Comparison of ENCODE assay signal across 22 mouse cellular contexts in the genomic region with DNA sequence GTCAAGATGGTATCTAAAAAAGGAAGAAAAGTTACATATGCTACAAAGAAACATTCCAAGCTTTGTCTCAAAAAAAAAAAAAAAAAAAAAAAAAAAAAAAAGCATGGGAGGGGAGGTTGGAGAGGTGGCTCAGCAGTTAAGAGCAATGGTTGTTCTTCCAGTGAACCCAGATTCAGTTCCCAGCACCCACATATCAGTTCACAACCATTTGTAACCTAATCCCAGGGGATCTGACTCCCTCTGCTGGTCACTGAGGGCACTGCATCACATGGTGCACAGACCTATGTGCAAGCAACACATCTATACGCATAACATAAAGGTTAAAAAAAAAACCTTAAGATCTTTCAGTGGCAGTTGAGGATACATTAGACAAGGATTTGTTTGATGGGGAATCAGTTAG. TPM values are rescaled to one million over a fixed set of nuclear protein-coding genes. Genes with fewer than 3 reads are reported as not detected.
A peak's percentile ranks its signal among the peaks of the same experiment; 100 is the strongest.
DNase-seq lines count a peak whose midpoint lies in the region; ATAC-seq and TF ChIP-seq lines count a peak whose summit lies in the region.
"Had no signal": no experiment of that assay in that cellular context is flagged by ENCODE, and none has a peak within 500 bp of the region (broad histone marks: within the 10 kb centered on the region; RNA-seq: fewer than 3 reads in every experiment).

No protein-coding gene starts in this region.

- no peaks in the 10 kb centered on the region for H3K27me3 ChIP-seq in heart, adult 2 months (ENCODE audit: control insufficient read depth, insufficient read depth, low read length)
- H3K27me3 ChIP-seq in lung, postnatal 0 days (replicated peaks; ENCODE audit: insufficient read depth, low read length) = no peaks in the 10 kb centered on the region
- H3K27me3 ChIP-seq in stomach, postnatal 0 days (ENCODE audit: control insufficient read depth, insufficient read depth, low read length) = no peaks in the 10 kb centered on the region
- H3K27me3 ChIP-seq: embryonic facial prominence, embryonic 12.5 days; forebrain, embryonic 12.5 days; midbrain, embryonic 15.5 days had no signal

- no peaks in the 10 kb centered on the region for H3K9me3 ChIP-seq in lung, postnatal 0 days (ENCODE audit: low read length)
- no peaks in the 10 kb centered on the region for H3K9me3 ChIP-seq in stomach, postnatal 0 days (ENCODE audit: control insufficient read depth, low read length)
- H3K9me3 ChIP-seq: embryonic facial prominence, embryonic 12.5 days; midbrain, embryonic 15.5 days had no signal

- no peaks in the 10 kb centered on the region for H3K4me1 ChIP-seq in heart, adult 2 months (ENCODE audit: control insufficient read depth, insufficient read depth, low read length)
- H3K4me1 ChIP-seq in lung, postnatal 0 days (ENCODE audit: insufficient read depth, low read depth, low read length) = no peaks in the 10 kb centered on the region
- no peaks in the 10 kb centered on the region for H3K4me1 ChIP-seq in stomach, postnatal 0 days (replicated peaks; ENCODE audit: control insufficient read depth, insufficient read depth)
- H3K4me1 ChIP-seq: embryonic facial prominence, embryonic 12.5 days; forebrain, embryonic 12.5 days; midbrain, embryonic 15.5 days had no signal

- TF ChIP-seq EP300 in heart, adult 2 months (IDR thresholded peaks at IDR 0.05; ENCODE audit: insufficient read depth, low read depth, low read length) = no peak
- no peak for TF ChIP-seq EP300 in lung, postnatal 0 days (IDR thresholded peaks at IDR 0.05)
- no peak for TF ChIP-seq EP300 in stomach, postnatal 0 days (optimal IDR thresholded peaks at IDR 0.05)

- ATAC-seq in lung, postnatal 0 days = no peak
- ATAC-seq in stomach, postnatal 0 days (ENCODE audit: low FRiP score, low TSS enrichment) = no peak
- ATAC-seq: activated CD4-positive, CD25-positive, alpha-beta regulatory T cell, adult 4 months; midbrain, embryonic 15.5 days had no signal

- no peaks in the 10 kb centered on the region for H3K79me2 ChIP-seq in heart, adult 2 months (replicated peaks; ENCODE audit: control insufficient read depth, insufficient read depth, low read length)

- peak; percentile 36 for TF ChIP-seq CTCF in heart, adult 2 months (IDR thresholded peaks at IDR 0.05)
- TF ChIP-seq CTCF in lung, postnatal 0 days (IDR thresholded peaks at IDR 0.05) = peak; percentile 47
- peak; percentile 53 for TF ChIP-seq CTCF in stomach, postnatal 0 days (IDR thresholded peaks at IDR 0.05; ENCODE audit: low read depth)

- no peaks in the 10 kb centered on the region for H3K36me3 ChIP-seq in heart, adult 2 months (ENCODE audit: control insufficient read depth, insufficient read depth, low read length)
- H3K36me3 ChIP-seq in lung, postnatal 0 days (ENCODE audit: insufficient read depth, low read length) = no peaks in the 10 kb centered on the region
- H3K36me3 ChIP-seq in stomach, postnatal 0 days (ENCODE audit: control insufficient read depth, insufficient read depth, low read length) = no peaks in the 10 kb centered on the region
- H3K36me3 ChIP-seq: embryonic facial prominence, embryonic 12.5 days; forebrain, embryonic 12.5 days; midbrain, embryonic 15.5 days had no signal

- H3K9ac ChIP-seq in heart, adult 2 months (ENCODE audit: low read depth, low read length) = no peak overlapping the region
- no peak overlapping the region for H3K9ac ChIP-seq in lung, postnatal 0 days (replicated peaks; ENCODE audit: low read depth)
- H3K9ac ChIP-seq in stomach, postnatal 0 days (ENCODE audit: low read length) = no peak overlapping the region
- H3K9ac ChIP-seq: embryonic facial prominence, embryonic 12.5 days; forebrain, embryonic 12.5 days; hindbrain, embryonic 14.5 days; midbrain, embryonic 15.5 days had no signal

- WGBS in heart, adult 2 months = 100% methylated on average over 1 of the region's 1 CpGs
- WGBS in lung, postnatal 0 days = 100% methylated on average over 1 of the region's 1 CpGs
- 100% methylated on average over 1 of the region's 1 CpGs for WGBS in stomach, postnatal 0 days

- H3K4me2 ChIP-seq in lung, postnatal 0 days (replicated peaks; ENCODE audit: low read depth, low read length) = no peak overlapping the region
- H3K4me2 ChIP-seq in stomach, postnatal 0 days (replicated peaks; ENCODE audit: low read depth) = no peak overlapping the region
- H3K4me2 ChIP-seq: embryonic facial prominence, embryonic 12.5 days; forebrain, embryonic 12.5 days; hindbrain, embryonic 14.5 days; midbrain, embryonic 15.5 days had no signal

- no peak for DNase-seq in heart, adult 2 months
- no peak for DNase-seq in heart, postnatal 14 days
- DNase-seq in lung, postnatal 0 days (ENCODE audit: low spot score) = no peak
- no peak for DNase-seq in lung, postnatal 36 days
- DNase-seq in ZHBTc4 (ENCODE audit: low read depth, low spot score) = peak; percentile 50
- DNase-seq in stomach, postnatal 0 days (ENCODE audit: low spot score) = no peak
- no peak for DNase-seq in adrenal gland, adult 8-10 months
- no peak for DNase-seq in layer of hippocampus, postnatal 14 days (ENCODE audit: low spot score in 2 of 2)
- DNase-seq: cerebellum, adult 9-10 months; gastrocnemius, postnatal 14 days; layer of hippocampus, postnatal 36 days; right cerebral cortex, adult 18-20 months; thymus, postnatal 14 days had no signal

- no peak overlapping the region for H3K4me3 ChIP-seq in heart, adult 2 months
- no peak overlapping the region for H3K4me3 ChIP-seq in lung, postnatal 0 days (ENCODE audit: low read depth, low read length)
- no peak overlapping the region for H3K4me3 ChIP-seq in stomach, postnatal 0 days (ENCODE audit: low read depth, low read length)
- H3K4me3 ChIP-seq: embryonic facial prominence, embryonic 12.5 days; forebrain, embryonic 12.5 days; midbrain, embryonic 15.5 days had no signal

- TF ChIP-seq POLR2A in heart, adult 2 months (IDR thresholded peaks at IDR 0.05; ENCODE audit: insufficient read depth, low read depth, low read length) = no peak

- no peak overlapping the region for H3K27ac ChIP-seq in heart, adult 2 months
- H3K27ac ChIP-seq in lung, postnatal 0 days (ENCODE audit: low read length) = no peak overlapping the region
- no peak overlapping the region for H3K27ac ChIP-seq in stomach, postnatal 0 days (replicated peaks)
- H3K27ac ChIP-seq: embryonic facial prominence, embryonic 12.5 days; forebrain, embryonic 12.5 days; hindbrain, embryonic 14.5 days; midbrain, embryonic 15.5 days had no signal

- intact Hi-C loops in heart, adult 2 months (cut with DNase I) = no loop called here
- intact Hi-C loops in heart, postnatal 14 days (cut with DNase I) = no loop called here

RNA-seq across cellular contexts. Expression of a gene that starts 9.2 kb away (rescaled TPM):
- not detected for total RNA-seq in heart, adult 2 months (2021)
- not detected in 2 replicates for polyA plus RNA-seq in heart, adult 2 months (2012; rRNA removed)
- not detected for total RNA-seq in heart, postnatal 14 days (2021)
- not detected in 2 replicates for polyA plus RNA-seq in lung, postnatal 0 days (2015; fragmentation: Nextera tagmentation; extraction: Ambion mirVana)
- 5.0 and 5.7 TPM in 2 replicates for polyA plus RNA-seq in stomach, postnatal 0 days (2015; fragmentation: Nextera tagmentation; extraction: Ambion mirVana)
- under 1 TPM in 1 of 4 experiments, not detected in 3; 0.51 TPM for total RNA-seq in adrenal gland, adult 8-10 months (2022)
- not detected for total RNA-seq in layer of hippocampus, postnatal 14 days (2021)
- total RNA-seq: gastrocnemius, postnatal 14 days; layer of hippocampus, postnatal 36 days; neutrophil, adult 5-6 weeks had no signal
- polyA plus RNA-seq: activated CD4-positive, CD25-positive, alpha-beta regulatory T cell, adult 4 months; embryonic facial prominence, embryonic 12.5 days; forebrain, embryonic 12.5 days; heart, embryonic 14.5 days; hindbrain, embryonic 14.5 days; kidney, embryonic 14.5 days; limb, embryonic 14.5 days; midbrain, embryonic 15.5 days had no signal

RNA-seq across cellular contexts. Expression of a gene that starts 16.7 kb away (rescaled TPM):
- 1 to 10 TPM; 1.7 TPM for total RNA-seq in heart, adult 2 months (2021)
- 1.2 and 2.0 TPM in 2 replicates for polyA plus RNA-seq in heart, adult 2 months (2012; rRNA removed)
- total RNA-seq in heart, postnatal 14 days (2021) = 1 to 10 TPM; 2.6 to 4.5 TPM
- 9.3 and 9.5 TPM in 2 replicates for polyA plus RNA-seq in lung, postnatal 0 days (2015; fragmentation: Nextera tagmentation; extraction: Ambion mirVana)
- polyA plus RNA-seq in stomach, postnatal 0 days (2015; fragmentation: Nextera tagmentation; extraction: Ambion mirVana) = 27.3 and 27.4 TPM in 2 replicates
- total RNA-seq in adrenal gland, adult 8-10 months (2022) = 1 to 10 TPM; 2.1 to 3.5 (median 3.0) TPM
- total RNA-seq in layer of hippocampus, postnatal 14 days (2021) = 1 to 10 TPM; 5.4 to 6.6 TPM

RNA-seq across cellular contexts. Expression of a gene that starts 37.1 kb away (rescaled TPM):
- 100 to 1,000 TPM; 436 to 544 TPM for total RNA-seq in heart, adult 2 months (2021)
- polyA plus RNA-seq in heart, adult 2 months (2012; rRNA removed) = 204 and 212 TPM in 2 replicates
- 100 to 1,000 TPM; 510 TPM for total RNA-seq in heart, postnatal 14 days (2021)
- 445 and 456 TPM in 2 replicates for polyA plus RNA-seq in lung, postnatal 0 days (2015; fragmentation: Nextera tagmentation; extraction: Ambion mirVana)
- polyA plus RNA-seq in stomach, postnatal 0 days (2015; fragmentation: Nextera tagmentation; extraction: Ambion mirVana) = 618 and 628 TPM in 2 replicates
- 100 to 1,000 TPM; 560 to 666 (median 578) TPM for total RNA-seq in adrenal gland, adult 8-10 months (2022)
- 100 to 1,000 TPM; 321 to 339 TPM for total RNA-seq in layer of hippocampus, postnatal 14 days (2021)
